Mouse (Mus musculus): ENCODE measurements around the gene Znrf1.

The Znrf1 gene

GRCm38 (mm10) chr8:111569926-111570325 lies 34.0 kb downstream of the Znrf1 start:
- DNase-seq (ENCODE audit: low spot score): no peak

GRCm38 (mm10) chr8:111570432-111570831 lies 34.5 kb downstream of the Znrf1 start:
- DNase-seq (ENCODE audit: low spot score): no peak

- DNase-seq (ENCODE audit: low spot score): no peak
Measured at GRCm38 (mm10) chr8:111571661-111572060, 35.8 kb downstream of the Znrf1 start.

GRCm38 (mm10) chr8:111572431-111572830 lies 36.5 kb downstream of the Znrf1 start:
- DNase-seq (ENCODE audit: low spot score): no peak

- no peak for DNase-seq (ENCODE audit: low spot score)
Measured at GRCm38 (mm10) chr8:111573583-111573982, 37.7 kb downstream of the Znrf1 start.

- DNase-seq (ENCODE audit: low spot score): no peak
Measured at GRCm38 (mm10) chr8:111574016-111574415, 38.1 kb downstream of the Znrf1 start.

GRCm38 (mm10) chr8:111575492-111575891 lies 39.6 kb downstream of the Znrf1 start:
- DNase-seq (ENCODE audit: low spot score): peak; percentile 55

- DNase-seq (ENCODE audit: low spot score): no peak
Measured at GRCm38 (mm10) chr8:111576501-111576900, 40.6 kb downstream of the Znrf1 start.

GRCm38 (mm10) chr8:111577880-111578533 lies 42.1 kb downstream of the Znrf1 start:
- no peak for DNase-seq (ENCODE audit: low spot score)

- no peak for DNase-seq (ENCODE audit: low spot score)
Measured at GRCm38 (mm10) chr8:111579318-111579717, 43.4 kb downstream of the Znrf1 start.

GRCm38 (mm10) chr8:111580306-111580705 lies 44.4 kb downstream of the Znrf1 start:
- no peak for DNase-seq (ENCODE audit: low spot score)

GRCm38 (mm10) chr8:111582386-111582785 lies 46.5 kb downstream of the Znrf1 start:
- no peak for DNase-seq (ENCODE audit: low spot score)

- DNase-seq (ENCODE audit: low spot score): no peak
Measured at GRCm38 (mm10) chr8:111584946-111585345, 49.0 kb downstream of the Znrf1 start.

GRCm38 (mm10) chr8:111587545-111588094 lies 51.7 kb downstream of the Znrf1 start:
- DNase-seq (ENCODE audit: low spot score): no peak

GRCm38 (mm10) chr8:111588336-111588735 lies 52.4 kb downstream of the Znrf1 start:
- DNase-seq (ENCODE audit: low spot score): peak; percentile 75

- no peak for DNase-seq (ENCODE audit: low spot score)
Measured at GRCm38 (mm10) chr8:111590214-111590613, 54.3 kb downstream of the Znrf1 start.

- peak; percentile 62 for DNase-seq (ENCODE audit: low spot score)
Measured at GRCm38 (mm10) chr8:111591176-111591575, 55.3 kb downstream of the Znrf1 start.

GRCm38 (mm10) chr8:111592390-111592910 lies 56.6 kb downstream of the Znrf1 start:
- DNase-seq (ENCODE audit: low spot score): no peak

- no peak for DNase-seq (ENCODE audit: low spot score)
Measured at GRCm38 (mm10) chr8:111594044-111594840, 58.3 kb downstream of the Znrf1 start.

GRCm38 (mm10) chr8:111594951-111595350 lies 59.1 kb downstream of the Znrf1 start:
- DNase-seq (ENCODE audit: low spot score): no peak

GRCm38 (mm10) chr8:111595712-111596484 lies 60.0 kb downstream of the Znrf1 start:
- peak; percentile 96 for DNase-seq (ENCODE audit: low spot score)

- DNase-seq (ENCODE audit: low spot score): no peak
Measured at GRCm38 (mm10) chr8:111596485-111596821, 60.6 kb downstream of the Znrf1 start.
